Mouse (Mus musculus) large intestine, adult 2 months (tissue): ENCODE results near the gene Spryd3. TPM values are rescaled to one million over a fixed set of nuclear protein-coding genes. Genes with fewer than 3 reads are reported as not detected.
A peak's percentile ranks its signal among the peaks of the same experiment; 100 is the strongest.

ENCODE experiments used
- DNase-seq: peaks from one replicate; pipeline ENCODE4 v3.0.0-alpha.2; 2012; ENCODE audit warnings: low read depth, low spot score
- WGBS: fragments of 180-500 bp; shearing (Covaris S2); methylation state at CpG from one replicate; pipeline ENCODE4 v1.1.7; 2018; 5-methylcytosine and 5-hydroxymethylcytosine counted together
- polyA plus RNA-seq: library from polyadenylated mRNA; depleted of rRNA; stranded (reverse); fragments of >200 nt; gene quantifications from 2 replicates; pipeline ENCODE4 v1.2.3, GENCODE M21; 2012; rRNA removed

Spryd3 gene
- polyA plus RNA-seq, 1 experiment, result 32.1 TPM

- DNase-seq, result no peak
- 64% methylated on average over 4 of the region's 4 CpGs for WGBS
These were observed 56.8 kb downstream of the Spryd3 start for GRCm38 (mm10) chr15:102079221-102079620.

- no peak for DNase-seq
These were observed 58.8 kb downstream of the Spryd3 start for GRCm38 (mm10) chr15:102077111-102077677.

GRCm38 (mm10) chr15:102074876-102075585 is 61.0 kb downstream of the Spryd3 start:
- WGBS, result 5% methylated on average over 11 of the region's 11 CpGs
- no peak for DNase-seq

More at GRCm38 (mm10) chr15:102077111-102077677, 58.8 kb downstream of the Spryd3 start:
- 59% methylated on average over 2 of the region's 2 CpGs for WGBS

- no peak for DNase-seq
- under 1% methylated on average over 57 of the region's 57 CpGs for WGBS
These were observed 61.8 kb downstream of the Spryd3 start for GRCm38 (mm10) chr15:102074070-102074731.

- peak; percentile 95 for DNase-seq
- WGBS, result under 1% methylated on average over 58 of the region's 58 CpGs
These were observed 62.4 kb downstream of the Spryd3 start, which contains the start of gene Eif4b for GRCm38 (mm10) chr15:102073559-102074069. Gene Eif4b (plus strand): TSS chr15:102073773.

GRCm38 (mm10) chr15:102072963-102073558 is 63.0 kb downstream of the Spryd3 start:
- WGBS, result 5% methylated on average over 6 of the region's 6 CpGs
- DNase-seq, result no peak

- whole genome bisulfite sequencing, result 40% methylated on average over 13 of the region's 13 CpGs
- DNase-seq, result no peak
These were observed 65.3 kb downstream of the Spryd3 start for GRCm38 (mm10) chr15:102070476-102071467.

Other genes with a start within 250 kb of the Spryd3 start
- 0.02 TPM in 1 of 2 replicates, not detected in the other for gene Krt76, start 243.3 kb downstream of the Spryd3 start, polyA plus RNA-seq
- 0.11 and 0.21 TPM in 2 replicates for gene Krt4, start 211.5 kb downstream of the Spryd3 start, polyA plus RNA-seq
- gene Krt79, start 195.9 kb downstream of the Spryd3 start, polyA plus RNA-seq, result 0.21 and 0.43 TPM in 2 replicates
- gene Krt78, start 181.9 kb downstream of the Spryd3 start, polyA plus RNA-seq, result 0.16 and 0.19 TPM in 2 replicates
- 2,897 and 3,506 TPM in 2 replicates for gene Krt8, start 131.8 kb downstream of the Spryd3 start, polyA plus RNA-seq
- gene Krt18, start 108.1 kb downstream of the Spryd3 start, polyA plus RNA-seq, result 214 and 251 TPM in 2 replicates
- gene Eif4b, start 62.5 kb downstream of the Spryd3 start, polyA plus RNA-seq, result 58.6 and 78.1 TPM in 2 replicates
- gene Tns2, start 35.8 kb downstream of the Spryd3 start, polyA plus RNA-seq, result 37.0 and 45.5 TPM in 2 replicates
- gene Igfbp6, start 8.1 kb upstream of the Spryd3 start, polyA plus RNA-seq, result 15.4 and 34.3 TPM in 2 replicates
- gene Soat2, start 14.3 kb upstream of the Spryd3 start, polyA plus RNA-seq, result 96.3 and 315 TPM in 2 replicates
- 20.2 and 26.4 TPM in 2 replicates for gene Zfp740, start 67.0 kb upstream of the Spryd3 start, polyA plus RNA-seq
- gene Csad, start 68.5 kb upstream of the Spryd3 start, polyA plus RNA-seq, result 18.9 and 23.9 TPM in 2 replicates
- 23.0 and 24.8 TPM in 2 replicates for gene Itgb7, start 95.7 kb upstream of the Spryd3 start, polyA plus RNA-seq
- 6.9 and 8.6 TPM in 2 replicates for gene Rarg, start 121.3 kb upstream of the Spryd3 start, polyA plus RNA-seq
- gene Gm9918, start 134.3 kb upstream of the Spryd3 start, polyA plus RNA-seq, result not detected in 2 replicates
- gene Mfsd5, start 143.2 kb upstream of the Spryd3 start, polyA plus RNA-seq, result 52.4 and 57.1 TPM in 2 replicates
- 14.8 and 16.1 TPM in 2 replicates for gene Espl1, start 160.0 kb upstream of the Spryd3 start, polyA plus RNA-seq
- 97.0 and 98.7 TPM in 2 replicates for gene Pfdn5, start 189.9 kb upstream of the Spryd3 start, polyA plus RNA-seq
- 38.9 and 49.8 TPM in 2 replicates for gene Myg1, start 195.5 kb upstream of the Spryd3 start, polyA plus RNA-seq
- gene Aaas, start 214.5 kb upstream of the Spryd3 start, polyA plus RNA-seq, result 31.0 and 35.2 TPM in 2 replicates
- not detected in 2 replicates for gene Sp7, start 230.9 kb upstream of the Spryd3 start, polyA plus RNA-seq